Mouse (Mus musculus): Measurements from ENCODE around the gene Adgrf3. TPM values are rescaled to one million over a fixed set of nuclear protein-coding genes. Genes with fewer than 3 reads are reported as not detected.
"Not testable (repeated sequence)": the region's sequence is repeated elsewhere in the genome, so short reads cannot be mapped to it uniquely, and the experiment has no call there.

The Adgrf3 gene
- polyA plus RNA-seq (2017; shearing (Covaris generic)) = under 1 TPM in 1 of 3 experiments, not detected in 2; 0.32 TPM

- ATAC-seq = no peak
These were observed at the start of gene Adgrf3 for GRCm38 (mm10) chr5:30205493-30205892. Gene Adgrf3 (minus strand): TSS chr5:30205722.

- no peak for ATAC-seq
These were observed 42.1 kb upstream of the Adgrf3 start for GRCm38 (mm10) chr5:30247666-30248065.

GRCm38 (mm10) chr5:30245861-30246416 is 40.4 kb upstream of the Adgrf3 start:
- no peak for ATAC-seq

GRCm38 (mm10) chr5:30243741-30244140 is 38.2 kb upstream of the Adgrf3 start:
- ATAC-seq = no peak

GRCm38 (mm10) chr5:30242410-30242809 is 36.9 kb upstream of the Adgrf3 start:
- no peak for ATAC-seq

- ATAC-seq = peak; percentile 82
These were observed 35.0 kb upstream of the Adgrf3 start for GRCm38 (mm10) chr5:30240552-30240951.

GRCm38 (mm10) chr5:30238533-30238932 is 33.0 kb upstream of the Adgrf3 start:
- no peak for ATAC-seq

- no peak for ATAC-seq
These were observed 30.2 kb upstream of the Adgrf3 start for GRCm38 (mm10) chr5:30235641-30236126.

- ATAC-seq = no peak
These were observed 28.5 kb upstream of the Adgrf3 start for GRCm38 (mm10) chr5:30233979-30234378.

GRCm38 (mm10) chr5:30233042-30233441 is 27.5 kb upstream of the Adgrf3 start:
- no peak for ATAC-seq

- ATAC-seq = peak; percentile 98
These were observed 26.9 kb upstream of the Adgrf3 start, which contains the start of gene Selenoi for GRCm38 (mm10) chr5:30232271-30232971. Gene Selenoi (plus strand): TSS chr5:30232581.

- ATAC-seq = no peak
These were observed 26.4 kb upstream of the Adgrf3 start for GRCm38 (mm10) chr5:30231891-30232270.

GRCm38 (mm10) chr5:30230901-30231300 is 25.4 kb upstream of the Adgrf3 start:
- no peak for ATAC-seq

- no peak for ATAC-seq
These were observed 17.2 kb upstream of the Adgrf3 start for GRCm38 (mm10) chr5:30222681-30223080.

GRCm38 (mm10) chr5:30220666-30221065 is 15.1 kb upstream of the Adgrf3 start:
- ATAC-seq = no peak

- no peak for ATAC-seq
These were observed 14.2 kb upstream of the Adgrf3 start for GRCm38 (mm10) chr5:30219715-30220114.

GRCm38 (mm10) chr5:30215970-30216369 is 10.4 kb upstream of the Adgrf3 start:
- no peak for ATAC-seq

- ATAC-seq = no peak
These were observed 9.4 kb upstream of the Adgrf3 start for GRCm38 (mm10) chr5:30214889-30215288.

GRCm38 (mm10) chr5:30210758-30211157 is 5.2 kb upstream of the Adgrf3 start:
- ATAC-seq = not testable (repeated sequence)

- ATAC-seq = no peak
These were observed 1.8 kb upstream of the Adgrf3 start for GRCm38 (mm10) chr5:30207276-30207675.

GRCm38 (mm10) chr5:30205034-30205433 is 488 bp downstream of the Adgrf3 start:
- no peak for ATAC-seq

GRCm38 (mm10) chr5:30204441-30204840 is 1.1 kb downstream of the Adgrf3 start:
- no peak for ATAC-seq

GRCm38 (mm10) chr5:30203216-30203885 is 2.2 kb downstream of the Adgrf3 start:
- ATAC-seq = no peak

- no peak for ATAC-seq
These were observed 3.3 kb downstream of the Adgrf3 start for GRCm38 (mm10) chr5:30202221-30202620.
